Mouse (Mus musculus) stomach, embryonic 14.5 days (tissue): ENCODE measurements around the gene Clpx. TPM values are rescaled to one million over a fixed set of nuclear protein-coding genes. Genes with fewer than 3 reads are reported as not detected.

Source experiments
- ATAC-seq: fragments of 200-750 bp; cut with Nextera tagmentation; 2 replicates; pipeline ENCODE4 v1.8.0; 2017; ENCODE audit warnings: low read depth, moderate TSS enrichment; ENCODE audit not compliant: insufficient number of reproducible peaks, insufficient read depth, low FRiP score
- H3K27ac ChIP-seq: fragments of 300-500 bp; sonication (generic); 2 replicates; pipeline ENCODE4 v1.5.1; 2014; ENCODE audit warnings: mild to moderate bottlenecking, low read length, moderate library complexity, mixed read lengths
- H3K27me3 ChIP-seq: fragments of 300-500 bp; sonication (generic); 2 replicates; pipeline ENCODE4 v1.6.1; 2014; ENCODE audit warnings: low read length, control low read depth, mixed read lengths; ENCODE audit not compliant: control insufficient read depth, insufficient read depth
- H3K36me3 ChIP-seq: fragments of 300-500 bp; sonication (generic); 2 replicates; pipeline ENCODE4 v1.6.1; 2014; ENCODE audit warnings: mild to moderate bottlenecking, control low read depth, low read length, moderate library complexity, mixed read lengths; ENCODE audit not compliant: control insufficient read depth, insufficient read depth
- H3K4me1 ChIP-seq: fragments of 300-500 bp; sonication (generic); 2 replicates; pipeline ENCODE4 v1.6.1; 2014; ENCODE audit warnings: low read length, control low read depth, mixed read lengths; ENCODE audit not compliant: control insufficient read depth, insufficient read depth
- H3K4me2 ChIP-seq: fragments of 300-500 bp; sonication (generic); replicated peaks from 2 replicates; pipeline ENCODE4 v1.6.1; 2014; ENCODE audit warnings: low read depth, low read length, control low read depth
- H3K4me3 ChIP-seq: fragments of 300-500 bp; sonication (generic); 2 replicates; pipeline ENCODE4 v1.5.1; 2014; ENCODE audit warnings: low read depth, low read length, control low read depth
- H3K9ac ChIP-seq: fragments of 300-500 bp; sonication (generic); replicated peaks from 2 replicates; pipeline ENCODE4 v1.6.1; 2014; ENCODE audit warnings: low read depth, mild to moderate bottlenecking, control low read depth, low read length, moderate library complexity, mixed read lengths
- H3K9me3 ChIP-seq: fragments of 300-500 bp; sonication (generic); 2 replicates; pipeline ENCODE4 v1.6.1; 2016; ENCODE audit warnings: low read depth, low read length, control low read depth; ENCODE audit not compliant: control insufficient read depth
- WGBS: fragments of 180-500 bp; shearing (Covaris S2); extraction: QIAGEN DNeasy Blood & Tissue Kit; methylation state at CpG from one replicate; pipeline ENCODE4 v1.1.7; 2014; 5-methylcytosine and 5-hydroxymethylcytosine counted together
- polyA plus RNA-seq: library from polyadenylated mRNA; unstranded; fragments of >200 nt; fragmentation: Nextera tagmentation; extraction: Ambion mirVana; gene quantifications from 2 replicates; pipeline ENCODE4 v1.2.1, GENCODE M21; 2014

The Clpx gene
- polyA plus RNA-seq, 1 experiment from 2014 or later: 56.7 TPM

GRCm38 (mm10) chr9:65345854-65346475, 51.9 kb downstream of the Clpx start, which contains the start of gene Pdcd7:
Pdcd7 (plus strand) TSS chr9:65346104.
- under 1% methylated on average over 54 of the region's 59 CpGs for WGBS
- H3K27me3 ChIP-seq: no peaks in the 10 kb centered on the region

GRCm38 (mm10) chr9:65346476-65347111, 52.5 kb downstream of the Clpx start:
- under 1% methylated on average over 76 of the region's 77 CpGs for WGBS
- ATAC-seq: peak; percentile 70

More at GRCm38 (mm10) chr9:65345854-65346475, 51.9 kb downstream of the Clpx start, which contains the start of gene Pdcd7:
- H3K4me2 ChIP-seq: peak within 1 kb of the TSS; percentile 72
- H3K4me1 ChIP-seq: peaks cover 10% of the 10 kb centered on the region
- H3K27ac ChIP-seq: peak within 1 kb of the TSS; percentile 97
- H3K9ac ChIP-seq: peak within 1 kb of the TSS; percentile 95
- H3K4me3 ChIP-seq: peak within 1 kb of the TSS; percentile 99
- peaks cover 5% of the 10 kb centered on the region; the same call in 1 of the 2 replicates for H3K9me3 ChIP-seq
- ATAC-seq: peak; percentile 97
- H3K36me3 ChIP-seq: no peaks in the 10 kb centered on the region

GRCm38 (mm10) chr9:65347112-65347850, 53.2 kb downstream of the Clpx start:
- peak overlapping the region; percentile 72 for H3K4me2 ChIP-seq
- peak overlapping the region; percentile 95 for H3K9ac ChIP-seq
- peaks cover 5% of the 10 kb centered on the region; the same call in 1 of the 2 replicates for H3K9me3 ChIP-seq
- no peak overlapping the region for H3K27ac ChIP-seq
- H3K27me3 ChIP-seq: no peaks in the 10 kb centered on the region
- WGBS: 44% methylated on average over 8 of the region's 8 CpGs
- peak overlapping the region; percentile 99 for H3K4me3 ChIP-seq
- no peak for ATAC-seq
- H3K4me1 ChIP-seq: peaks cover 10% of the 10 kb centered on the region
- no peaks in the 10 kb centered on the region for H3K36me3 ChIP-seq

More at GRCm38 (mm10) chr9:65346476-65347111, 52.5 kb downstream of the Clpx start:
- Histone ChIP-seq H3K4me3 (peak overlapping the region; percentile 99), H3K9me3 (peaks cover 5% of the 10 kb centered on the region; the same call in 1 of the 2 replicates), H3K4me2 (peak overlapping the region; percentile 72), H3K27me3 (no peaks in the 10 kb centered on the region), H3K27ac (peak overlapping the region; percentile 97), H3K9ac (peak overlapping the region; percentile 95), H3K36me3 (no peaks in the 10 kb centered on the region), H3K4me1 (peaks cover 10% of the 10 kb centered on the region)

- H3K27me3 ChIP-seq: no peaks in the 10 kb centered on the region
- H3K36me3 ChIP-seq: peaks cover 31% of the 10 kb centered on the region
- H3K4me3 ChIP-seq: no peak overlapping the region
- H3K9ac ChIP-seq: no peak overlapping the region
- 89% methylated on average over 5 of the region's 5 CpGs for WGBS
- no peak overlapping the region for H3K4me2 ChIP-seq
- no peak for ATAC-seq
- no peaks in the 10 kb centered on the region for H3K9me3 ChIP-seq
- H3K27ac ChIP-seq: no peak overlapping the region
- no peaks in the 10 kb centered on the region for H3K4me1 ChIP-seq
These were observed 59.2 kb downstream of the Clpx start for GRCm38 (mm10) chr9:65353251-65353650.

- H3K9ac ChIP-seq: no peak overlapping the region
- peaks cover 55% of the 10 kb centered on the region for H3K36me3 ChIP-seq
- H3K4me3 ChIP-seq: no peak overlapping the region
- H3K27me3 ChIP-seq: no peaks in the 10 kb centered on the region
- H3K9me3 ChIP-seq: no peaks in the 10 kb centered on the region
- H3K4me1 ChIP-seq: no peaks in the 10 kb centered on the region
- no peak overlapping the region for H3K4me2 ChIP-seq
- WGBS: 86% methylated on average over 7 of the region's 7 CpGs
- no peak for ATAC-seq
- H3K27ac ChIP-seq: no peak overlapping the region
These were observed 62.5 kb downstream of the Clpx start for GRCm38 (mm10) chr9:65356561-65356960.

- peaks cover 55% of the 10 kb centered on the region for H3K36me3 ChIP-seq
- 97% methylated on average over 2 of the region's 2 CpGs for WGBS
- H3K27ac ChIP-seq: no peak overlapping the region
- H3K4me2 ChIP-seq: no peak overlapping the region
- no peaks in the 10 kb centered on the region for H3K4me1 ChIP-seq
- H3K9me3 ChIP-seq: no peaks in the 10 kb centered on the region
- H3K4me3 ChIP-seq: no peak overlapping the region
- H3K27me3 ChIP-seq: no peaks in the 10 kb centered on the region
- no peak for ATAC-seq
- H3K9ac ChIP-seq: no peak overlapping the region
These were observed 62.9 kb downstream of the Clpx start for GRCm38 (mm10) chr9:65356971-65357370.

GRCm38 (mm10) chr9:65358956-65359480, 65.0 kb downstream of the Clpx start:
- Histone ChIP-seq H3K9ac (no peak overlapping the region), H3K4me2 (no peak overlapping the region), H3K4me3 (no peak overlapping the region), H3K9me3 (no peaks in the 10 kb centered on the region), H3K36me3 (peaks cover 55% of the 10 kb centered on the region), H3K4me1 (no peaks in the 10 kb centered on the region), H3K27me3 (no peaks in the 10 kb centered on the region), H3K27ac (no peak overlapping the region)
- no peak for ATAC-seq
- WGBS: 79% methylated on average over 1 of the region's 1 CpGs
